Mouse (Mus musculus): ENCODE measurements around the gene Btf3l4. TPM values are rescaled to one million over a fixed set of nuclear protein-coding genes. Genes with fewer than 3 reads are reported as not detected.
A peak's percentile ranks its signal among the peaks of the same experiment; 100 is the strongest.

Gene Btf3l4
- polyA plus RNA-seq (2016; fragmentation: Nextera tagmentation; extraction: Ambion mirVana), result 238 and 256 TPM in 2 replicates

DNA sequence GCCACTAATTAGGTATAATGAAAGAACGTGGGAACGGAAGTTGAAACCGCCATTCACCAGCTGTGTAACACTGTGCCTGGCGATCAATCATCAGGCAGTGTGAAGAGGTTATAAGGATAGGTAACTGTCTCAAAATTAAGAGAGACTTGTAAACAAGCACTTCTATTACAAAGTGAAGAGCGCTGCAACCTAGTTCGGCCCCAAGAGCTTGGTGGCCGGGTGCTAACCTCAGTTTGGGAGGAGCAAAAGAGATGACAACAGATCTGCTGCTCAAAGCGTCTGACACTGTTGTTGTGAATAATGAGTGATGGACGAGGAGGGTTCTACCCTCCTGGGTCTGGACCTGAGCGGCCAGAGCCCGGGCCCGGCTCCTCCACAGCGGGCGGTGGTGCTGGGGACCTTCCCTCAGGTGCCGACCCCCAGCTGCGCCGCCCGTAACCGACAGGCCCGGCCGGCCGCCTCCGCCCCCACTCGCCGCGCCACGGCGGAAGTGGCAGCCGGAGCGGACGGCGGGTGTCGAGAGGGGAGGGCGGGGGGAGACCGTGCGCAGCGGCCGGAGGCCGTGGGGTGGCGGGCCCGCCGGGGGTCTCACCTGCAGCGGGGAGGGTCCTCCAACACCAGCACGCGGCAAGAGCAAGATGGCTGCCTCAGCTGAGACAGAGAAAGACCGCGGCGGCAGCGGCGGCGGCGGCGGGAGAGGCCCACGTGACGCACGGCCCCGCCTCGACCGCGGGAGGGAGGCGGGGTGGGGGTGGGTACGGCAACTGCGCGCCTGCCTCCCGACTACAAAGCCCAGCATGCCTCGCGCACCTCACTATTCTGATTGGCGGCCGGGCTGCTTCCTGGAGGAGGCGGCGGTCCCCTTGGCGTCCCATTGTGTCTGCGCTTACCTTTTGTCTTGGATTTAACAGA lies at the start of gene Btf3l4:
Gene Btf3l4, minus strand, starts transcription at position 699 of the 912 bp plus-strand sequence.
- Histone ChIP-seq H3K27me3 (no peaks in the 10 kb centered on the region), H3K4me1 (peaks cover 33% of the 10 kb centered on the region), H3K27ac (replicated peaks) (peak within 1 kb of the TSS; percentile 99), H3K36me3 (peaks cover 14% of the 10 kb centered on the region), H3K9me3 (no peaks in the 10 kb centered on the region), H3K4me2 (replicated peaks) (peak within 1 kb of the TSS; percentile 82), H3K4me3 (peak within 1 kb of the TSS; percentile 94), H3K9ac (replicated peaks) (peak within 1 kb of the TSS; percentile 99)
- WGBS, result under 1% methylated on average over 45 of the region's 73 CpGs
- ATAC-seq (ENCODE audit: low FRiP score, low read depth), result peak; percentile 97

DNA sequence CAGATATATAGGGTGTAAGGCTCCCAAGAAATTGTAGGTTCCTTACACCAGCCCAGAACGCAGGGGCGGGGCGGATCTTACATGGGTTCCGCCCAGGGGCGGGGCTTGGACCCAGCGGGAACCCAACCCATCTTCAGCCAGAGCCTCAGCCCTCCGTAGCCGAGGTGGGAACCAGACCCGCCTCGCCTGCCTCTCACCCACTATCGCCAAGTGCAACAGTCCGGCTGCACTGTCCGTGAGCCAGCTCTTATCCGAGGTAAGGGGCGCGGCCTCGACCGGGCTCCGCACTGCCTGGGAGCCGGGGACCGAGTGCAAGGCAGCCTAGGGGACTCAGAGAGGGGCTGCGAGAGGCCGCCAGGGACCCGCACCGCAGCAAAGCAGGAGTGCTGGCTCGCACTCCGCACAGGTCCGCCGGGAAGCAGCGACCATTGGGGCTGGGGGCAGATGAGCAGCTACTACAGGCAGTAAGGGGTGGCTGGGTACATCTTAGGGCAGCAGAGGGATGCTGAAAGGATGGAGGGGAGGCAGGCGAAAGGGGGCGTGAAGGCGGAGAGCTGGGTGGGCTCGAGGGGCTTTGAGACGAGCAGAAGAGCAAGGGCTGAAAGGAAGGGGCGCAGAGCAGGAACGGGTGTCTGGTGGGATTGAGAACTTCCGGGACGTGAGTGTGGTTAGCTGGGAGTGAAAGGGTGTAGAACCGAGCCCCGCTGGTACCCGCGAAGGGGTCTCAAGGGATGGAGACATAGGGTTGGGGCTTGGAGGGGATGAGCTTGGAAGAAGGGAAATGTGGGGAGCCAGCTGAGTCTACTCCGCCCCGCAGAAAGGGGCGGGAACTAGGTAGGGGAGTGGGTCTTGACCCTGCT lies 45.8 kb upstream of the Btf3l4 start, which contains the start of gene Rab3b:
Gene Rab3b, plus strand, starts transcription at position 101 of the 860 bp plus-strand sequence.
- H3K27ac ChIP-seq (replicated peaks), result peak within 1 kb of the TSS; percentile 56; the same call in 1 of the 2 replicates
- H3K9ac ChIP-seq (replicated peaks), result peak within 1 kb of the TSS; percentile 80
- WGBS, result under 1% methylated on average over 46 of the region's 46 CpGs

DNA sequence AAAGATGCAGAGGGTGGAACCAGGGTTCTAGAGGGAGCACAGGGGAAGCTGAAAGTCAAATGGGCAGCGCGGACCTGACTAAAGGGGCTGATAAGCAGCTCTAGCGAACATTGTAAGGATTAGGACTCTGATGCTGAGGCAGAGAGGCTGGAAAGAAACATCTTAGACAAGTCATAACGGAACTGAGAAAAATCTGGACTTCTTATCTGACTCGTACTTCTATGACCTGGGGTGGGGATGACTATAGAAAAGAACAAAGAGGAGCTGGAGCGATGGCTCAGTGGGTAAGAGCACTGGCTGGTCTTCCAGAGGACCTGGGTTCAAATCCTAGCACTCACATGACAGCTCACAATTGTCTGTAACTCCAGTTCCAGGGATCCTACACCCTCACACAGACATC lies 44.5 kb upstream of the Btf3l4 start:
- ATAC-seq (ENCODE audit: low FRiP score, low read depth), result no peak

More for the DNA sequence above, 45.8 kb upstream of the Btf3l4 start, which contains the start of gene Rab3b:
- no peaks in the 10 kb centered on the region for H3K9me3 ChIP-seq
- peak within 1 kb of the TSS; percentile 97 for H3K4me2 ChIP-seq (replicated peaks)
- 0 out of 2 replicates have a peak, but pooled peaks cover 10% of the 10 kb centered on the region for H3K4me1 ChIP-seq
- peak within 1 kb of the TSS; percentile 62 for H3K4me3 ChIP-seq
- ATAC-seq (ENCODE audit: low FRiP score, low read depth), result peak; percentile 94
- H3K27me3 ChIP-seq, result peaks cover 28% of the 10 kb centered on the region
- H3K36me3 ChIP-seq, result no peaks in the 10 kb centered on the region

GRCm38 (mm10) chr4:108873746-108874145 lies 40.3 kb upstream of the Btf3l4 start:
- Histone ChIP-seq H3K9ac (replicated peaks) (no peak overlapping the region), H3K27ac (replicated peaks) (no peak overlapping the region), H3K27me3 (peaks cover 15% of the 10 kb centered on the region), H3K4me2 (replicated peaks) (no peak overlapping the region), H3K36me3 (no peaks in the 10 kb centered on the region), H3K4me3 (no peak overlapping the region), H3K4me1 (0 out of 2 replicates have a peak, but pooled peaks cover under 1% of the 10 kb centered on the region), H3K9me3 (no peaks in the 10 kb centered on the region)
- WGBS, result 87% methylated on average over 5 of the region's 5 CpGs
- no peak for ATAC-seq (ENCODE audit: low FRiP score, low read depth)

More for the DNA sequence above, 44.5 kb upstream of the Btf3l4 start:
- WGBS, result 79% methylated on average over 6 of the region's 6 CpGs
- H3K4me3 ChIP-seq, result no peak overlapping the region
- H3K27ac ChIP-seq (replicated peaks), result no peak overlapping the region
- H3K9ac ChIP-seq (replicated peaks), result no peak overlapping the region
- H3K9me3 ChIP-seq, result no peaks in the 10 kb centered on the region
- H3K4me2 ChIP-seq (replicated peaks), result no peak overlapping the region
- peaks cover 28% of the 10 kb centered on the region for H3K27me3 ChIP-seq
- 0 out of 2 replicates have a peak, but pooled peaks cover 10% of the 10 kb centered on the region for H3K4me1 ChIP-seq
- no peaks in the 10 kb centered on the region for H3K36me3 ChIP-seq

DNA sequence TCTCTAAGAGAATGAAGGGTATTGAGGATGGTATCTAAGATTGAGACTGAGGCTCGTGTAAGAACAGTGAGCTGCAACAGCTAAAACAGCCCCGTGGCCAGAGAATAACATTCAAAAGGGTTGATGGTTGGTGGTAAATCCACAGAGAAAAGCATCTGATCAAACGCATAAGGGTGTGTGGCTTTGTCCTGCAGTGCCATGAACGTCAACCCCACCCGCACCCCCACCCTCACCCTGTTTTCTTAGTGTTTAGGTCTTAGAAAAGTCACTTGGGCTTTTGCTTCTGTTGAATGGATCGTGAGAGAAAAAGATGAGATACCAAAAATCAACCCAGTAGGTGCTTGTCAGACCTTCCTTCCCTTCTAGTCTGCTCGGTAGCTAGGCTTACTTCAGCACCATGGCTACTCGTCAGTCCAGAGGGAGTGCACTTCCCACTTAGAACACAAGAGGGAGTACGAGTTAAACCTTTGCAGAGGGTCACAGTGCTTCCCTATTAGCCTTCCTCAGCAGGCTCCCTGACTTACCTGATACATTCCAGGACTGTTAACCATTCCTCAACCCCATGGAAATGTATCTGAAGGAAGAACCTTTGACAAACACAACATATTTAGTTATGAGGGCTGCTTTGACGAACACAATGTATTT lies 36.4 kb upstream of the Btf3l4 start:
- no peak overlapping the region for H3K27ac ChIP-seq (replicated peaks)
- H3K4me3 ChIP-seq, result no peak overlapping the region
- peak; percentile 78; the same call in 1 of the 2 replicates for ATAC-seq (ENCODE audit: low FRiP score, low read depth)
- no peak overlapping the region for H3K4me2 ChIP-seq (replicated peaks)
- no peaks in the 10 kb centered on the region for H3K4me1 ChIP-seq
- 37% methylated on average over 10 of the region's 10 CpGs for WGBS
- no peak overlapping the region for H3K9ac ChIP-seq (replicated peaks)
- no peaks in the 10 kb centered on the region for H3K27me3 ChIP-seq
- H3K9me3 ChIP-seq, result no peaks in the 10 kb centered on the region
- peaks cover 1% of the 10 kb centered on the region; the same call in 1 of the 2 replicates for H3K36me3 ChIP-seq

- no peak overlapping the region for H3K4me2 ChIP-seq (replicated peaks)
- no peak overlapping the region for H3K27ac ChIP-seq (replicated peaks)
- no peak overlapping the region for H3K4me3 ChIP-seq
- H3K36me3 ChIP-seq, result peaks cover 13% of the 10 kb centered on the region
- ATAC-seq (ENCODE audit: low FRiP score, low read depth), result no peak
- H3K4me1 ChIP-seq, result no peaks in the 10 kb centered on the region
- H3K9me3 ChIP-seq, result no peaks in the 10 kb centered on the region
- 82% methylated on average over 7 of the region's 7 CpGs for WGBS
- H3K9ac ChIP-seq (replicated peaks), result no peak overlapping the region
- H3K27me3 ChIP-seq, result no peaks in the 10 kb centered on the region
These were observed 33.4 kb upstream of the Btf3l4 start for GRCm38 (mm10) chr4:108866806-108867205.

GRCm38 (mm10) chr4:108848505-108848848 lies 15.1 kb upstream of the Btf3l4 start, which contains the start of gene A730015C16Rik:
Gene A730015C16Rik (minus strand): TSS chr4:108848619.
- Histone ChIP-seq H3K9ac (replicated peaks) (peak within 1 kb of the TSS; percentile 82), H3K27me3 (no peaks in the 10 kb centered on the region), H3K4me2 (replicated peaks) (peak within 1 kb of the TSS; percentile 92), H3K4me1 (peaks cover 16% of the 10 kb centered on the region), H3K27ac (replicated peaks) (peak within 1 kb of the TSS; percentile 75), H3K9me3 (no peaks in the 10 kb centered on the region), H3K36me3 (peaks cover 8% of the 10 kb centered on the region; the same call in 1 of the 2 replicates), H3K4me3 (peak within 1 kb of the TSS; percentile 85)
- 15% methylated on average over 20 of the region's 20 CpGs for WGBS
- peak; percentile 35; the same call in 1 of the 2 replicates for ATAC-seq (ENCODE audit: low FRiP score, low read depth)

DNA sequence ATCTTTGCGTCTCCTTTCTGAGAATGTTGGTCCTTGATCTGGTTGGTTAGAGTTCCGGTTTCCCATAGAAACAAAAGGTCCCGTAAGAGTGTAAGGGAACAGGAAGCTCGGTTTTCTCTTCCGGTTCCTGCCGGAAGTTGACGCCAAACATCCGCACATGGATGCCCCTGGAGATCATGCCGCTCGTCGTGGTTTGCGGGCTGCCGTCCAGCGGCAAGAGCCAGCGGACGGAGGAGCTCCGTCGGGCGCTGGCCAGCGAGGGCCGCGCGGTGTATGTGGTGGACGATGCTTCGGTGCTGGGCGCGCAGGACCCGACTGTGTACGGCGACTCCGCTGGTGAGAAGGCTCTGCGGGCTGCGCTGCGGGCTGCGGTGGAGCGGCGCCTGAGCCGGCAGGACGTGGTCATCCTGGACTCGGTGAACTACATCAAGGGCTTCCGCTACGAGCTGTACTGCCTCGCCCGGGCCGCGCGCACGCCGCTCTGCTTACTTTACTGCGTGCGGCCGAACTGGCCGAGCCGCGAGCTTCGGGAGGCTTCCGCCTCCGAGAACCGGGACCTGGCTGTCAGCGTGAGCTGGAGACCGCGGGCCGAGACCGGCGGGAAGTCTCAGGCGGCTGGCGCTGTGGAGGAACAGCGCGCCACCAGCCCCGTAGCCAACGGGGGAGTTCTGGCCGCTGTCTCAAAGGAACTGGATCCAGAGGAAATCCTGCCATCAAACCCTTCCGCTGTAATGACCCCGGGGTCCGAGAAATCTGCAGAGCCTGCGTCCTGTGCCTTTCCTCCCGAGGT lies 14.5 kb upstream of the Btf3l4 start, which contains the start of gene Kti12:
Gene Kti12, plus strand, starts transcription at position 71 of the 790 bp plus-strand sequence.
- Histone ChIP-seq H3K27ac (replicated peaks) (peak within 1 kb of the TSS; percentile 75), H3K27me3 (no peaks in the 10 kb centered on the region), H3K9ac (replicated peaks) (peak within 1 kb of the TSS; percentile 82), H3K4me3 (peak within 1 kb of the TSS; percentile 85), H3K4me2 (replicated peaks) (peak within 1 kb of the TSS; percentile 92), H3K4me1 (peaks cover 16% of the 10 kb centered on the region), H3K36me3 (0 out of 2 replicates have a peak, but pooled peaks cover 4% of the 10 kb centered on the region), H3K9me3 (no peaks in the 10 kb centered on the region)
- under 1% methylated on average over 77 of the region's 77 CpGs for WGBS
- ATAC-seq (ENCODE audit: low FRiP score, low read depth), result peak; percentile 88

DNA sequence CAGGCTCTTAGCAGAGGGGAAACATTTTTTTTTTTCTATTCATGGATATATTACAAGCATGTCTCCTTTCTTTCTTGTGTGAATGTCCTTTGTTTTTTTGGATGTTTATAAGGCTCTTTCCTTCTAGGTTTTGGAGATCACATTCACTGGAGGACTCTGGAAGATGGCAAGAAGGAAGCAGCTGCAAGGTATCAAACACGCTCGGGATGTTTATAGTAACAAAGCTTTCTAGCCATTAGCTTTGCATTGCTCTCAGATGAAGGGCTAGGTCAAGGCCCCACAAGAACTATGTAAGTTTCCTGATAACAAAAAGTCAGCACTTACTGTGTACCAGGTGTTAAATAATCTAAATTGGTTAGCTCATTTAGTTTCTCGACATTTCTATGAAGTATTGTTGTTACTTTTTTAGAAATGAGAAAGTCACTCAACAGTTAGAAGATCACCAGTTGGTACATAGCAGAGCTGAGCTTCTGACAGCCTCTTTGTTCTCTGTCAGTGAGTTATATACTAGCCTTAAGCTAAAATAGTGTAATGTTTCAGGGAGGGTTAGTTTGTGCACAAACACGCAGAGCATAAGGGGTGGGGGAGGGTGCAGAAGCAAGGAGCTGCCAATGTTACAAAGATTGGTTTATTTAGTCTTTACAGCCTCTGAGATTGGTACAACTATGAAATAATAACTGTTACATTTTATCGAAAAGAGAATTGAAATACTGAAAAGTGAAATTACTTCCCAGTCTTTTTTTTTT lies 12.6 kb upstream of the Btf3l4 start:
- H3K36me3 ChIP-seq, result 0 out of 2 replicates have a peak, but pooled peaks cover 6% of the 10 kb centered on the region
- no peaks in the 10 kb centered on the region for H3K9me3 ChIP-seq
- H3K4me2 ChIP-seq (replicated peaks), result no peak overlapping the region
- no peak overlapping the region for H3K4me3 ChIP-seq
- peaks cover 16% of the 10 kb centered on the region for H3K4me1 ChIP-seq
- ATAC-seq (ENCODE audit: low FRiP score, low read depth), result no peak
- 95% methylated on average over 5 of the region's 5 CpGs for WGBS
- H3K9ac ChIP-seq (replicated peaks), result no peak overlapping the region
- no peak overlapping the region for H3K27ac ChIP-seq (replicated peaks)
- no peaks in the 10 kb centered on the region for H3K27me3 ChIP-seq

GRCm38 (mm10) chr4:108843336-108843735 lies 9.9 kb upstream of the Btf3l4 start:
- ATAC-seq (ENCODE audit: low FRiP score, low read depth), result no peak
- H3K4me2 ChIP-seq (replicated peaks), result no peak overlapping the region

More at GRCm38 (mm10) chr4:108843336-108843735, 9.9 kb upstream of the Btf3l4 start:
- Histone ChIP-seq H3K4me1 (peaks cover 4% of the 10 kb centered on the region), H3K4me3 (no peak overlapping the region), H3K9ac (replicated peaks) (no peak overlapping the region), H3K27me3 (no peaks in the 10 kb centered on the region), H3K36me3 (0 out of 2 replicates have a peak, but pooled peaks cover 6% of the 10 kb centered on the region), H3K27ac (replicated peaks) (0 out of 2 replicates have a peak overlapping the region, but pooled peaks have one; percentile 0), H3K9me3 (no peaks in the 10 kb centered on the region)

Data from midbrain, embryonic 12.5 days (tissue).